Mouse (Mus musculus) gonadal fat pad, adult 2 months (tissue): Measurements from ENCODE around the gene Abt1. TPM values are rescaled to one million over a fixed set of nuclear protein-coding genes. Genes with fewer than 3 reads are reported as not detected.

Source experiments
- polyA plus RNA-seq: library from polyadenylated mRNA; depleted of rRNA; stranded (reverse); fragments of >200 nt; gene quantifications from 2 replicates; pipeline ENCODE4 v1.2.3, GENCODE M21; 2012; rRNA removed

The Abt1 gene
- polyA plus RNA-seq, 1 experiment, result 3.9 TPM

Other genes starting within 250 kb of the Abt1 start
- gene Vmn1r220, start 235.9 kb downstream of the Abt1 start, polyA plus RNA-seq, result not detected in 2 replicates
- gene Vmn1r221, start 209.7 kb downstream of the Abt1 start, polyA plus RNA-seq, result not detected in 2 replicates
- not detected in 2 replicates for gene Vmn1r222, start 187.9 kb downstream of the Abt1 start, polyA plus RNA-seq
- gene Vmn1r223, start 176.7 kb downstream of the Abt1 start, polyA plus RNA-seq, result not detected in 2 replicates
- 2.6 and 2.9 TPM in 2 replicates for gene Zfp322a, start 54.7 kb downstream of the Abt1 start, polyA plus RNA-seq
- gene Btn1a1, start 42.0 kb upstream of the Abt1 start, polyA plus RNA-seq, result 0.09 TPM in 1 of 2 replicates, not detected in the other
- gene Btn2a2, start 65.0 kb upstream of the Abt1 start, polyA plus RNA-seq, result 0.09 TPM in 1 of 2 replicates, not detected in the other
- 50.9 and 92.4 TPM in 2 replicates for gene Hist1h4h, start 107.2 kb upstream of the Abt1 start, polyA plus RNA-seq
- gene Hist1h2af, start 110.0 kb upstream of the Abt1 start, polyA plus RNA-seq, result 20.4 and 27.6 TPM in 2 replicates
- gene Hist1h3g, start 111.6 kb upstream of the Abt1 start, polyA plus RNA-seq, result 1.5 and 2.8 TPM in 2 replicates
- 0.61 and 0.81 TPM in 2 replicates for gene Hist1h2bh, start 119.5 kb upstream of the Abt1 start, polyA plus RNA-seq
- gene Hist1h3f, start 120.2 kb upstream of the Abt1 start, polyA plus RNA-seq, result 1.9 and 2.1 TPM in 2 replicates
- 3.9 and 8.5 TPM in 2 replicates for gene Hist1h4f, start 127.8 kb upstream of the Abt1 start, polyA plus RNA-seq
- 0.19 and 0.24 TPM in 2 replicates for gene Hist1h1d, start 129.4 kb upstream of the Abt1 start, polyA plus RNA-seq
- gene Hist1h3e, start 138.5 kb upstream of the Abt1 start, polyA plus RNA-seq, result 11.9 and 13.2 TPM in 2 replicates
- gene Hist1h2ae, start 147.4 kb upstream of the Abt1 start, polyA plus RNA-seq, result 0.49 and 1.3 TPM in 2 replicates
- 18.7 and 22.4 TPM in 2 replicates for gene Hist1h2bg, start 147.5 kb upstream of the Abt1 start, polyA plus RNA-seq
- 2.0 and 2.9 TPM in 2 replicates for gene Hist1h2bf, start 150.3 kb upstream of the Abt1 start, polyA plus RNA-seq
- gene Hist1h2ad, start 150.5 kb upstream of the Abt1 start, polyA plus RNA-seq, result 1.3 and 2.0 TPM in 2 replicates
- gene Hist1h3d, start 151.9 kb upstream of the Abt1 start, polyA plus RNA-seq, result 3.8 and 4.1 TPM in 2 replicates
- 6.9 and 9.6 TPM in 2 replicates for gene Hist1h4d, start 157.7 kb upstream of the Abt1 start, polyA plus RNA-seq
- gene Hist1h2be, start 197.3 kb upstream of the Abt1 start, polyA plus RNA-seq, result 5.4 and 9.0 TPM in 2 replicates
- 3.1 and 3.9 TPM in 2 replicates for gene Hist1h1e, start 198.7 kb upstream of the Abt1 start, polyA plus RNA-seq